Mouse (Mus musculus) frontal cortex, postnatal 36 days (tissue): ENCODE results near the gene Fbxo3.
A peak's percentile ranks its signal among the peaks of the same experiment; 100 is the strongest.
"Not testable (repeated sequence)": the region's sequence is repeated elsewhere in the genome, so short reads cannot be mapped to it uniquely, and the experiment has no call there.

Source experiments
- DNase-seq, 2 experiments: peaks; one replicate each; pipeline ENCODE4 v3.0.0; 2022; ENCODE audit warnings: low spot score in 2 of 2

Fbxo3 gene

DNA sequence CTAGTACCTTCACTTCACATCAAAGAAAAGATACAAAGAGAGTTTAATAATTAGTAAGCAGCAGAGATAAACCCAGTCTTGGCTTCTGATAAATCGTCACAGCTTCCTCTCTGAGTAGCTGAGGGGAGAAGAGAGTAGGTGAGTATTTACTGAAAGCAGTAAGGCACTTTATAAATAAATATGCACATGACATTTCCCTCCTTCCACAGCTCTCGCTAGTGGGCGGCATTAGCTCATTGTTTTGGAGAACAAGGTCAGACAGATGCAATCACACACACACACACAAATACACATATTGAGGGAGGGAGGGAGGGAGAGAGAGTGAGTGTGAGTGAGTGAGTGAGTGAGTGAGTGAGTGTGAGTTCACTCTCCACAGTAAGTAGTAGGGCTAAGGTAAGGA, 8.8 kb downstream of the Fbxo3 start:
- no peak for DNase-seq

DNA sequence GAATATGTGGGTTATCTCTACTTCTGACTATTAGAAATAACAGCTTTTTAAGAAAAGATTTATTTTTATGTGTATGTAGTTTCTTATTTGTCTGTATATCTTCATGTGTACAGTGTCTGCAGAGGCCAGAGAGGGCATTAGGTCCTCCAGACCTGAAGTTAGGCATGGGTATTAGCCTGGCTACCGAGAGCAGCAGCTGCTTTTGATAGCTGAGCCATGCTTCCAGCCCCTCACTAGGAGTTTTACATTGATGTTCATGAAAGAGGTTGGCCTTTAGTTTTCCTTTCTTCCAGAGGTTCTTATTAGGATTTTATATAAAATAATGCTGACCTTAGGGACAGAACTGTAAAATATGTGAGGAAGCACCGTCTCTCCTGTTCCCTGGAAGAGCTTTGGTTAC, 10.7 kb downstream of the Fbxo3 start:
- no peak for DNase-seq

DNA sequence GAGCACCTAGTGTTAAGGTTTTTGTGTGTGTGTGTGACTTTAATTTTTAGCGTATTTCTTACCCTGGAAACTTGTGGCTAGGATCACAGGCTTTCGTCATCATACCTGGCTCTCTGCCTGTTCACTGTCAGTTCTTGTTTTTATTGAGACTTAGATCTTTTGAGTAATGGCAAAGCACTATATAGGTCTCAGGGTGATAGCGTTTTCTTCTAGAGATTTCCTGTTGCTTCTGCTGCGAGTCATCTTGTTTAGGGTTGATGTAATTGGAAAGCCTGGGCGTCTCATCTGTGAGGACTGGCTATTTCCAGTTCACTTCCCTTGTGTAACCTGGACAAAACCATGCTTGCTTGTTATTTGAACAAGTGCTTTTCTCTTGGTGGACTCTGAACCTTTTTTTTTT, 14.1 kb downstream of the Fbxo3 start:
- no peak for DNase-seq

DNA sequence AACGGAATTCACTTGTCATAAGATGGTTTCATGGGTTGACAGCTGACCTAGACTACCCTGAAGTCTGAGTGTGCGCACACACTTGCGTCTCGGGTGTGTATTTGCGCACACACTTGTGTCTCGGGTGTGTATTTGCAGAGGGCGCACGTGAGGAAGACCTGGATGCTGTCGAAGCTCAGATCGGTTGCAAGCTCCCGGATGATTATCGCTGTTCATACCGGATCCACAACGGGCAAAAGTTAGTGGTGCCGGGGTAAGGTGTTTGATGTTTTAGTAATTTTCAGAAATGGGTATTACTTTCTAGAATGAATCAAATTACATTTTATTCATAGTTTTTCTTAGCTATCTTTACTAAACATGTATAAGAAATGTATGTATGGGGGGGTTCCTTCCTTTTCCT, 15.2 kb downstream of the Fbxo3 start:
- DNase-seq: no peak

DNA sequence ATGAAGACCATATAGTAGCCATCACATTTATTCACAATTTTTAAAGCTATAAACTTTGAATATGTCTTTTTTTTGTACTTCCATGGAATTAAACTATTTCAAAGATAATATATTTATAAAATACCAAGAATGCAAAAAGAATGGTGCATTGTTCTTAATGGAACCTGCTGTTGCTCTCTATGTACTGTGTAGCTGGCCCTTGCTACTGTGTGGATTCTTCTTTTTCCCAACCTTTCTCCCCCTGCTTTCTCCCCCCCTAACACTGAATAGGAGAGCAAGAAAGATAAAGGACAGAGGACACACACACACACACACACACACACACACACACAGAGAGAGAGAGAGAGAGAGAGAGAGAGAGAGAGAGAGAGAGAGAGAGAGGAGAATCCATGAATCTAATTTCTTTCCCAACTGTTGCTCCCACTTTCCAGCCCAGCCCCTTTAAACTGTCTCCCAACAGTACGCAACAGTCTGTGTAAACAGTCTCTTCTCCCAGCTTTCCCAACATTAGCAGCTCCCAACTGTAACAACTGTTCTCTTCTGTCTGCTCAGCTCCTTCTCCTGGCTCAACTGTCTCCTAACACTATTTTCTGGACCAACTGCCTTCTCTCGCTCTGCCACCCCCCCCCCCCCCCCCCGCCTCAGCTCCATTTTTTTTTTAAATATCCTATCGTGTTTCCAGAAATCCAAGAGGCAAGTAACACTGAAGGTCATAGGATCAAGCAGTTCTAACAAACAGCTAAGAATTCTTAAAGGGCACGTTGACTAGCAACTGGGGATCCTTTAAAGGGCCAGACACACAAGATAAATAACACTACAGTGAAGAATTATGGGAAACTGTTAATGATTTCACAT, 16.3 kb downstream of the Fbxo3 start:
- DNase-seq: no peak

DNA sequence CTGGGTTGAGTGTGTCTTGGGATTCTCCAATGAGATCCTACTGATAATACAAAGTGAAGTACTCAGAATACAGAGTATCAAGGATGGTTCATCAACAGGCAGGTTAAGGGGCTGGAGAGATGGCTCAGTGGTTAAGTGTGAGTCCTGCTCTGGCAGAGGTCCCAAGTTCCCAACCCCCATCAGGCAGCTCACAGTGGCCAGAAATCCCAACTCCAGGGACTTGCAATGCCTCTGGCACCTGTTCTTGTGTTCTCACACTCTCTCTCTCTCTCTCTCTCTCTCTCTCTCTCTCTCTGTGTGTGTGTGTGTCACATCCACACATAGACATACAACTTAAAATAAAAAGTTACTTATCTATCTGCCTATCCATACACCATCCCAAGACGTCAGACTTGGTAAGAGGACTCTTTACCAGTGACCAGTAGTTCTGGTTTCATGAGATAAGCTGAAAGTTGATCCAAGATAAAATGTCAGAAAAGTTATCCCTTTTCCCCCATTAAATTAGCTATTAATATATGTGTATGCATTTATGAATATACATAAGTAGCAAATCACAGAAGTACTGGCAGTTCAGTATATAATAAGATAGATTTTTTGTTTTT, 17.1 kb downstream of the Fbxo3 start:
- no peak for DNase-seq

DNA sequence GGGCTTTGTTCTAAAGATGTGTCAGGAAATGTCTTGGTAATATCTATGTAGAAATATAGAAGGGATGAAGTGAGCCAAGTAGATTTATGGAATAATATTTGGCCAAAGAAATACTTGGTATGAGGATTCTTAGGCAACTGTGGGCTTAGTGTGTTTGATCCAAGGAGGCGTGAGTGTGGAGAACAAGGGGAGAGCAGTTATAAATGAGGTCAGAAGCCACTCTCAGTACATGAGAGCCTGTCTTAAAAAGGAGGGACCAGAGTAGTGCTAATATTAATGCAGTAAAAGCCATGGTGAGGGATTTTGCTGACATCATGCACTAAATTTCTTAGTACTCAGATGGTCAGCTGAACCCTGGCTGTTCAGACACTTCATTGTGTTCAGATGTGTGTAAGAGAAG, 30.9 kb downstream of the Fbxo3 start:
- DNase-seq: no peak

DNA sequence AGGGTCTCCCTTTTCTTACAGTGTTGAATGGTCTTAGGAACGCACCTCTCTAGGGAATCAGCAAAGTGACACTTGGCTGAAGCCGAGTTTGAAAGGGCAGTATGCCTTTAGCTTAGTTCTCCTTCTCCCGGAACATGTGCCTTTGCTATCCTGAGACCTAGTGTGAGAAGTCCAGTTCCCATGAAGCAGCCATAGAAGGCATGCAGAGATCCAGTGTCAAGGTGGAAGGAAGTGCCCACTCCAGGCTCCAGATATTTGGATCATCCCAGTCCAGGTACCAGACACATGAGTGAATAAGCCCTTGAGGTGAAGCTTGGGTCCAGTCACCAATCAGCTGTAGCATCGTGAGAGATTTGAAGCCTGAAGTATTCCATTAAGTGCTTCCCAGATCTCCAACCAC, 31.4 kb downstream of the Fbxo3 start:
- DNase-seq: no peak

DNA sequence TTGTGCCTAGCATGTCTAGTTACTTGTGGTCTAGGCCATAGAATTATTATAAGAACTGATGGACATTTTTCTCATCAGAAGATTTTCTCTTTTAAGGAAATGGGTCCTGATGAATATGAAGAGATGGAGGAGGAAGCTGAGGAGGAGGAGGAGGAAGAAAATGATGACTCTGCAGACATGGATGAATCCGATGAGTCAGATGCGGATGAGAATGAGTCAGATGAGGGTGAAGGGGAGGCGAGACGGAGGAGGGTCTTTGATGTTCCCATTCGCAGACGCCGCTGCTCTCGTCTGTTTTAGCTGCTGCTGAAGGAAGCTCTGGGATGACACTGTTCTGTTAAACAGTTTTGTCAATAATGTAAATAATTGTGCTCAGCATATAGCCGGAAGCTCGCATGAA, 32.3 kb downstream of the Fbxo3 start:
- peak; percentile 17 to 44 for DNase-seq

DNA sequence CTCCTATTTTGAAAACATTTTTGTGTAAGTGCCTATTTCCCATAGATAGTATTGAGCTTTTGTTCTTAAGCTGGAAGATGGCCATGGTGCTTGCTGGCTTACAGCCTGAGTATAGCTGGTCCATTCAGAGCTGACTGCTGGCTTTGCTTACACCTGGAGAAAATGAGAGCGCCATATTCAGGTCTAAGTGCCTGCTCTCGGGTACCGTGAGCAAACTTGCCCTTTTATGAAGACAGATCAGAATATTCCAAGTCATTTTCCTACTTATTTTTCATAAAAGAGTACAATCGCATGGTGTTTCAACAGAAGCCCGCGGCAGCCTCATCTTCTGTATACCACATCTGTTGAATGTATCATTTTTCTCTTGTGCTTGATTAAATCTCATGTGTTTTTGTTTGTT, 33.5 kb downstream of the Fbxo3 start:
- no peak for DNase-seq

DNA sequence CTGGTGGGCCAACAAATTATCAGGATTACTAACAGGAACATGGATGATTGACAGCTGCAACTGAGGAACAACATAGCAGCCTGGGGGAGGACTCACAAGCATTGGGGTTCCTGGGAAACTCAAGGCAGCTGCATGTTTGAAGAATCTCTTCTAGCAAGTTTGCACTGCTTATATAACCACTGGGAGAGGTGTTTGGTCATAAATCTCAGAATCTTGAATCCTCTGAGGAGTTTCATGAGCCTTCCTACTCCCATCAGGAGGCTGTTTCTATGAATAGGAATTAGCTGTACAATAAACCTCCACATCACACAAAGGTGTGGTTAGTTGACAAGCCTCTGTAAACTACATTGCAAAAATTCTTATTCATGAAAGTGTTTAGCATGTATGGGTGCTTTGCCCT, 35.1 kb downstream of the Fbxo3 start:
- no peak for DNase-seq

DNA sequence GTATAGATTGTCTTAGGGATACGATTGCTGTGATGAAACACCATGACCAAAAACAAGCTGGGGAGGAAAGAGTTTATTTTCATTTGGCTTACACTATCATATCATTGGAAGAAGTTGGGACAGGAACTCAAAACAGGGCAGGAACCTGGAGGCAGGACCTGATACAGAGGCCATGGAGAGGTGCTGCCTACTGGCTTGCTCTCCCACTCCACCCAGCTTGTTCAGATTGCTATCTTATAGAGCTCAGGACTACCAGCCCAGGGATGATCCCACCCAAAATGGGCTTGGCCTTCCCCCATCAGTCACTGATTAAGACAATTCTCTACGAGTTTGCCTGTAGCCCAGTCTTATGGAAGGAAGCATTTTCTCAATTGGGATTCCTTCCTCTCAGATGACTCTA, 36.6 kb downstream of the Fbxo3 start:
- DNase-seq: no peak

DNA sequence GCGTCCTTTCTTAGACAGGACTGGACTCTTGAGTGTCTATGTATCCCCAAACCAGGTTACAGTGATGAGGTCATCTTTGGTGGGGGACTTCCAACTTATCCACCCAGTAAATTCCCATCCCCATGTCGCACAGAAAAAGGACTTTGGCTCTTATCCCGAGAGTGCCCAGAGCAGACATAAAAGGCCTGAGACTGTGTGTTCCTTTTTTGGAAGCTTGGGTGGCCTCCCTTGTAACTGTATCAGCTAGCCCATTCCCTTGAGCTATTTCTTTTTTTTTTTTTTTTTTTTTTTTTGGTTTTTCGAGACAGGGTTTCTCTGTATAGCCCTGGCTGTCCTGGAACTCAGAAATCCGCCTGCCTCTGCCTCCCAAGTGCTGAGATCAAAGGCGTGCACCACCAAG, 38.0 kb downstream of the Fbxo3 start, which contains the start of gene Gm10912:
TSS of gene Gm10912 (plus strand) at position 301 of the 400 bp plus-strand sequence.
- not testable (repeated sequence) for DNase-seq

DNA sequence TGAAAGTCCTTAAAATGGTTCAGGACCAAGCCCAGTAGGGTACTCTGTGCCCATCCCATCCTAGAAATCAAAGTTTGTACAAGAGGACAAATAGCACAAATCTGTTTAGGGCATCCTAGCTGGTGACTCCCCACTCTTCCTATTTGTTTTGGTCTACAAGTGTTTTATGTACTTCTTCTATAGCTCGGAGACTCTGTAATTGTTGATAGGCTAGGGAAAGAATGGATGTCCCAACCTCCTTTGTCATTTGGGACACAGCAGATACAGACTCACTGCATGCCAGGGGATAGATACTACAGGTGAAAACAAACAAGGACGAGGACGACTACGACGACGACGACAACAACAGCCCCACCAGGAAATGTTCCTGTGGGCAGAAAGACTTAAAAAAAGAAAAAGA, 40.9 kb downstream of the Fbxo3 start, which contains the start of gene Gm10799:
TSS of gene Gm10799 (minus strand) at position 101 of the 400 bp plus-strand sequence.
- not testable (repeated sequence) for DNase-seq

DNA sequence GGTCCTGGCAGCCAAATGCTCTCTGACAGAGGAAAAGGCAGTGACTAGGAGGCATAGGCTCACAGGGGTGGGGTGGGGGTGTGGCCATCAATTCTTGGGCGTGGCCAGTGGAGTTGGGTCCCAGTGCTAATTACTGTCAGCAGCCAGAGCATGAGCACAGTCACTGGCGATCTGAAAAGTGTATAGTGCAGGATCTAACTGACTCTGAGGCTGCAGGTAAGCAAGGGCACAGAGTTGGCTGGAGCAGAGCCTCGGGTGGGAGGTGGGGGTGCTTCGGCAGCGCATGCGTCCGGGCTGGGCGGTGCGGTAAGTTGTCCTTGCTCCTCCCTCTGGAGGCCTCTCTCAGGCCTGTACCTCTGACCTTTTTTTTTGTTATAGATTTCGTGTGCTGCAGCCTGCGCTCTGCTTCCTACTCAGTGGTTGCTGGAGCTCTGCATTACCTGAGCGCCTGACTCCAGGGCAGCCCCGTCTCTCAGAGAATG, 42.2 kb downstream of the Fbxo3 start, which contains the start of gene Cd59b:
TSS of gene Cd59b (plus strand) at position 146 of the 482 bp plus-strand sequence.
- no peak for DNase-seq

DNA sequence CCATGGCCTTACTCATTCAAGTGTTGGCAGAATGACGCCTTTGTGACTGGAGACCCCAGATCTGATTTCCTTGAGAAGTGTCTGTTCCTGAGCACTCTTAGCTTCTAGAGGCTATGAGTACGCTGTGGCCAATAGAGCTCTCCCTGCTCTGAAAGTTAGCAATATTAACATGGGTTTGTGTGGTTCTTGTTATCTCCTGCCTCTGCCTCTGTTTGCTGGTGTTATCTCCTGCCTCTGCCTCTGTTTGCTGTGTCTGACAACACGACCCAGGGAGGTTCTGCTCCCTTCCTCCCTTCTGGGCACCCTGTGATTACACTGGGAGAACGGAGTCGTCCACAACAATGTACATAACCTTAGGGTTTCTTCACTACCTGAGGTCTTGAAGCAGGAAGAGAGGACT, 50.8 kb downstream of the Fbxo3 start:
- DNase-seq: not testable (repeated sequence)

DNA sequence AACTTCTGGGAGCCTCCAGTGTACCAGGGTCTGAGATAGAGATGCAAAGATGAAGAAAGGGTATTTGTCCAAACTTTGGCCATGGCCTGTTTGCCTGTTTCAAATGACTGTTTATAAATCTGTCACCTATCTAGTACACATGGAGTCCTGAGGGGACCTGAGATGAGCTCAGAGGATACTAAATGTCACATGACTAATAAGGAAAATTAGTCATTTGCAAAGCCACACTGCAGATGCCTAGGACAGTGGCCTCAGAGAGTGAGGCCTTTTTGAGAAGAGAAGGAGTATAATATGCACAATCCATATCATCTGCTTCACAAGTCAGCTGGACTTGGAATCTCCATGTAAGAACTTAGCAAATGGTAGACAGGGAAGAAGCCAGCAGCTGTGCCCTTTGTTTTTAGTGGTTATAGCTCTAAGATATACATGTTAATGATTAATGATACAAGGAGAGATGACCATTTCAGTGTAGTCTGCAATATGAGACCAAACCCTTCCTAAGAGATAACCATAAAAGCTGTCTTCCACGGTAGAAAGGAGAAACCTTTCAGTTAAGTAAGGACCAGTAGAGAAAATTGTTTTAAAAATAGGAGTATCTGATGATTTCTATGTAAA, 54.0 kb downstream of the Fbxo3 start:
- not testable (repeated sequence) for DNase-seq

DNA sequence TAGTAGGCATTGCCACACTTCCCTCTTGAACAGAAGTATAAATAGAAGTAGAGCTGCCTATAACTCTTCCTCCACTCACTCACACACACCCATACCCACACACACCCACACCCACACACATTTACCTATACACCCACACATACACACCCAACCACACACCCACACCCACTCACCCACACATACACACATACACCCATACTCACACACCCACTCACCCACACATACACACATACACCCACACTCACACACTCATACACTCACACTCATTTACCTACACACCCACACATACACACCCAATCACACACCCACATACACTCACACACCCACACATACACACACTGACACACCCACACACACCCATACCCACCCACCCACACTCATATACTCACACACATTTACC, 55.0 kb downstream of the Fbxo3 start:
- DNase-seq: no peak

DNA sequence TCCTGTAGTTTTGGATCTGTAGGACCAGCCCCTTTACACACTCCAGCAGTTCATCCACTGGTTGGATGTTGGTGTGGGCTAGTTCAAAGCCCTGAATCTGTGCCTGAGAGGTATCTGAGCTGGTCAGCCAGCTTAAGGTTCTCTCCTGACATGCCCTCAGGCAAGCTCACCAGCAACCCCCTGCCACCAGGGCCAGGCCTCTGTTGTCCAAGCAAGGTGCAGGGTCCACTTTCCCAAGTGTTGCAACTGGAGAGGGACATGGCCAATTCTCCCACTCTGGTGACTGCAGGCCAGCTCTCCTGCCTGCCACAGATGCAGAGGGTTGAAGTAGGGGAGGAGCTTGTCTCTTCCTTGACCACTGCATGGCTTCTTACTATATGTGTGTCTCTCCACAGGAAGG, 56.5 kb downstream of the Fbxo3 start:
- DNase-seq: not testable (repeated sequence)

DNA sequence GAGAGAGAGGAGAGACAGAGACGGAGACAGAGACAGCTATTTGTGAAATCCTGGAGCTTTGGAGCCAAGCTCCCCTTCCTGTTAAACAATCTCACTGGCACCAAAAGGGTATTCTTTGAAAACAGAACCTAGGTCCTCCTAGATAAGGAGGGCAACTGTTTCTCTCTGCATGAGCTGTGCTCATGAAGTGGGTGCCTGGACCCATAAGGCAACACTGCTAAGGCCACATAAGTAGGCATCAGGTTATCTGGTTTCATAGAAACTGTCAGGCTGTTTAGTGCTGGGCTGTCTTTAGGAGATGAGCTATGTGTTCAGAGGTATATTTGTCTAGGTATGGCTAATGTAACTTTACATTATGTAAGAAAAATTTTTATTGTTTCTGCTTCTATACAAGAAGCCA, 60.0 kb downstream of the Fbxo3 start:
- DNase-seq: not testable (repeated sequence)

DNA sequence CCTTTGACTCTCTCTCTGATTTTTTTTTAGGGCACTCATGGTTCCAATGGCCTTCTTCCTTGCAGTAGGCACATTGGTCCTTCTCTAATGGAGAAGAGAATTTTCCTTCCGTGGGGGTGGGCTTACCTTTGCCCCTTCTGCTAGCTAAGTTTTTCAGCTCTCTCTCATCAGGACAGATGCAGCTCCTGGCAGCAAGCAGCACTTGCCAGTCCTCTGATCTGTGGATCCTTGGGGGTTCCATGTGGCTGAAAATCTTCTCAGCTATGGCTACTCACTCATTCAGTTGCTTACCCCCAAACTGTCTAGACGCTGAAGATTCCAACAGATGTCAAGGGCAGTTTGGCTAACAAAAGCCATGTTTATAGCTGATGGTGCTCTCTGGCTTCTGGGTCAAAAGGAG, 65.8 kb downstream of the Fbxo3 start:
- no peak for DNase-seq

DNA sequence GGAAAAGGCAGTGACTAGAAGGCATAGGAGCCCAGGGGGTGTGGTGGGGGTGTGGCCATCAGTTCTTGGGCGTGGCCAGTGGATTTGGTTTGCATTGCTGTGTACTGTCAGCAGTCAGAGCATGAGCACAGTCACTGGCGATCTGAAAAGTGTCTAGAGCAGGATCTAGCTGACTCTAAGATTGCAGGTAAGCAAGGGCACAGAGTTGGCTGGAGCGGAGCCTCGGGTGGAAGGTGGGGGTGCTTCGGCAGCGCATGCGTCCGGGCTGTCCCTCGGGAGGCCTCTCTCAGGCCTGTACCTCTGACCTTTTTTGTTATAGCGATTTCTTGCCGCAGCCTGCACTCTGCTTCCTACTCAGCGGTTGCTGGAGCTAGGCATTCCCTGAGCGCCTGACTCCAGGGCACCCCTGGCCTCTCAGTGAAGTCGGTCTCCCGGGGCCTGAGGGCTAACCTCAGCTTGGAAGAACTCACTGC, 68.3 kb downstream of the Fbxo3 start, which contains the start of gene Cd59a:
TSS of gene Cd59a (plus strand) at position 61 of the 473 bp plus-strand sequence.
- DNase-seq: peak; percentile 32 to 33
